ENCODE assay signal across 8 mouse cellular contexts in genomic region chr9:40757105-40757626, GRCm38 (mm10). TPM values are rescaled to one million over a fixed set of nuclear protein-coding genes. Genes with fewer than 3 reads are reported as not detected.
A peak's percentile ranks its signal among the peaks of the same experiment; 100 is the strongest.
DNase-seq lines count a peak whose midpoint lies in the region; ATAC-seq and TF ChIP-seq lines count a peak whose summit lies in the region.

No protein-coding gene starts in this region.

- ATAC-seq in midbrain, embryonic 15.5 days (replicated peaks): peak; percentile 84
- ATAC-seq in stomach, postnatal 0 days (ENCODE audit: low FRiP score, low TSS enrichment): peak; percentile 83

- TF ChIP-seq CTCF in cortical plate, adult 2 months (IDR thresholded peaks at IDR 0.05; ENCODE audit: extremely low read depth, insufficient read depth, low read length): peak; percentile 20; the same call in 1 of the 2 replicates
- peak; percentile 79 for TF ChIP-seq CTCF in kidney, adult 2 months (conservative IDR thresholded peaks at IDR 0.05; ENCODE audit: insufficient read depth, insufficient read length, low read depth, low read length)
- peak; percentile 73 for TF ChIP-seq CTCF in stomach, postnatal 0 days (IDR thresholded peaks at IDR 0.05; ENCODE audit: low read depth)

- peak overlapping the region; percentile 39 for H3K9ac ChIP-seq in midbrain, embryonic 15.5 days
- H3K9ac ChIP-seq in stomach, postnatal 0 days (ENCODE audit: low read length): peak overlapping the region; percentile 41; the same call in 1 of the 2 replicates

- WGBS in kidney, adult 2 months: 23% methylated on average over 12 of the region's 12 CpGs
- WGBS in midbrain, embryonic 15.5 days: 21% methylated on average over 12 of the region's 12 CpGs
- WGBS in stomach, postnatal 0 days: 12% methylated on average over 12 of the region's 12 CpGs

- peak; percentile 43 for DNase-seq in gastrocnemius, postnatal 14 days
- no peak for DNase-seq in gastrocnemius, postnatal 10 days
- peak; percentile 47 for DNase-seq in heart, adult 8-10 months (ENCODE audit: low spot score)
- peak; percentile 75 for DNase-seq in kidney, adult 2 months
- peak; percentile 42 for DNase-seq in liver
- peak; percentile 77 for DNase-seq in stomach, postnatal 0 days (ENCODE audit: low spot score)

- H3K36me3 ChIP-seq in kidney, adult 2 months (ENCODE audit: control insufficient read depth, insufficient read depth, low read length): no peaks in the 10 kb centered on the region
- H3K36me3 ChIP-seq in midbrain, embryonic 15.5 days (replicated peaks): no peaks in the 10 kb centered on the region
- H3K36me3 ChIP-seq in stomach, postnatal 0 days (ENCODE audit: control insufficient read depth, insufficient read depth, low read length): no peaks in the 10 kb centered on the region; the same call in 1 of the 2 replicates

- TF ChIP-seq POLR2A in cortical plate, adult 2 months (IDR thresholded peaks at IDR 0.05; ENCODE audit: extremely low read depth, insufficient read depth, low read length): no peak
- TF ChIP-seq POLR2A in kidney, adult 2 months (IDR thresholded peaks at IDR 0.05; ENCODE audit: low read depth, low read length): no peak

- no peak for TF ChIP-seq EP300 in stomach, postnatal 0 days (optimal IDR thresholded peaks at IDR 0.05)

- peaks cover 6% of the 10 kb centered on the region; the same call in 1 of the 2 replicates for H3K4me1 ChIP-seq in cortical plate, adult 2 months (ENCODE audit: control insufficient read depth, insufficient read depth, low read length)
- H3K4me1 ChIP-seq in kidney, adult 2 months (ENCODE audit: control insufficient read depth, insufficient read depth, low read length): no peaks in the 10 kb centered on the region; the same call in 1 of the 2 replicates
- H3K4me1 ChIP-seq in midbrain, embryonic 15.5 days: peaks cover 17% of the 10 kb centered on the region
- H3K4me1 ChIP-seq in stomach, postnatal 0 days (replicated peaks; ENCODE audit: control insufficient read depth, insufficient read depth): peaks cover 3% of the 10 kb centered on the region; the same call in 1 of the 2 replicates

- peak overlapping the region; percentile 36 for H3K27ac ChIP-seq in cortical plate, adult 2 months (ENCODE audit: insufficient read depth, low read length)
- no peak overlapping the region for H3K27ac ChIP-seq in kidney, adult 2 months (ENCODE audit: insufficient read depth, low read depth, low read length)
- H3K27ac ChIP-seq in midbrain, embryonic 15.5 days: peak overlapping the region; percentile 83
- peak overlapping the region; percentile 67 for H3K27ac ChIP-seq in stomach, postnatal 0 days (replicated peaks)

- no peaks in the 10 kb centered on the region for H3K27me3 ChIP-seq in kidney, adult 2 months (replicated peaks; ENCODE audit: control insufficient read depth, insufficient read depth, low read length)
- H3K27me3 ChIP-seq in midbrain, embryonic 15.5 days (replicated peaks): no peaks in the 10 kb centered on the region
- H3K27me3 ChIP-seq in stomach, postnatal 0 days (ENCODE audit: control insufficient read depth, insufficient read depth, low read length): no peaks in the 10 kb centered on the region

- peak overlapping the region; percentile 53 for H3K4me2 ChIP-seq in midbrain, embryonic 15.5 days
- H3K4me2 ChIP-seq in stomach, postnatal 0 days (replicated peaks; ENCODE audit: low read depth): peak overlapping the region; percentile 52

- intact Hi-C loops in gastrocnemius, postnatal 14 days (cut with DNase I; ENCODE audit: low total_unique reads): loop anchor here (5.0 kb wide), 1 partner anchor 50 kb away; no protein-coding TSS in a partner anchor

- no peak overlapping the region for H3K4me3 ChIP-seq in cortical plate, adult 2 months (ENCODE audit: insufficient read depth, low read length)
- H3K4me3 ChIP-seq in kidney, adult 2 months (ENCODE audit: insufficient read depth, low read depth, low read length): no peak overlapping the region
- H3K4me3 ChIP-seq in midbrain, embryonic 15.5 days: peak overlapping the region; percentile 29
- H3K4me3 ChIP-seq in stomach, postnatal 0 days (ENCODE audit: low read depth, low read length): peak overlapping the region; percentile 8; the same call in 1 of the 2 replicates

- H3K9me3 ChIP-seq in midbrain, embryonic 15.5 days: no peaks in the 10 kb centered on the region
- H3K9me3 ChIP-seq in stomach, postnatal 0 days (ENCODE audit: control insufficient read depth, low read length): no peaks in the 10 kb centered on the region

RNA-seq across cellular contexts. Expression of gene Hspa8, which starts 43.6 kb away (rescaled TPM):
- total RNA-seq in gastrocnemius, postnatal 14 days (2021): 1,000 to 10,000 TPM in 1 of 2 experiments, 100 to 1,000 TPM in 1; 949 to 1,245 TPM
- 1,000 to 10,000 TPM; 1,094 to 1,113 TPM for total RNA-seq in gastrocnemius, postnatal 10 days (2021)
- 1,998 and 2,235 TPM in 2 replicates for polyA plus RNA-seq in cortical plate, adult 2 months (2012; rRNA removed)
- total RNA-seq in heart, adult 8-10 months (2022): 1,000 to 10,000 TPM; 1,176 to 1,889 (median 1,438) TPM
- polyA plus RNA-seq in kidney, adult 2 months (2012; rRNA removed): 3,384 and 3,621 TPM in 2 replicates
- polyA plus RNA-seq in midbrain, embryonic 15.5 days (2015; fragmentation: Nextera tagmentation; extraction: Ambion mirVana): 3,196 and 3,218 TPM in 2 replicates
- 991 and 1,085 TPM in 2 replicates for polyA plus RNA-seq in stomach, postnatal 0 days (2015; fragmentation: Nextera tagmentation; extraction: Ambion mirVana)

Comparison
In these comparisons a context has a peak if more than half of its experiments do, and no peak if none do; other contexts are left out.
1. H3K4me3 ChIP-seq: peak in midbrain, embryonic 15.5 days (single experiment) and stomach, postnatal 0 days (single experiment); none in cortical plate, adult 2 months (single experiment) and kidney, adult 2 months (single experiment).
2. CTCF ChIP-seq: peak in every context shown above with its lines; median percentile 79 in kidney, adult 2 months; 73 in stomach, postnatal 0 days; 20 in cortical plate, adult 2 months.